Mouse (Mus musculus) thymus, postnatal 4 days (tissue): ENCODE results near the gene Gpd1.

Source experiments
- DNase-seq: peaks from one replicate; pipeline ENCODE4 v3.0.0; 2021

Gene Gpd1

GRCm38 (mm10) chr15:99701999-99702900 is 15.1 kb upstream of the Gpd1 start, which contains the start of gene Smarcd1:
TSS of gene Smarcd1 (plus strand) at chr15:99702129.
- DNase-seq: peak; percentile 97

- DNase-seq: no peak
Observed at GRCm38 (mm10) chr15:99703104-99703503, 14.2 kb upstream of the Gpd1 start.

- no peak for DNase-seq
Observed at GRCm38 (mm10) chr15:99703676-99704040, 13.7 kb upstream of the Gpd1 start.

DNA sequence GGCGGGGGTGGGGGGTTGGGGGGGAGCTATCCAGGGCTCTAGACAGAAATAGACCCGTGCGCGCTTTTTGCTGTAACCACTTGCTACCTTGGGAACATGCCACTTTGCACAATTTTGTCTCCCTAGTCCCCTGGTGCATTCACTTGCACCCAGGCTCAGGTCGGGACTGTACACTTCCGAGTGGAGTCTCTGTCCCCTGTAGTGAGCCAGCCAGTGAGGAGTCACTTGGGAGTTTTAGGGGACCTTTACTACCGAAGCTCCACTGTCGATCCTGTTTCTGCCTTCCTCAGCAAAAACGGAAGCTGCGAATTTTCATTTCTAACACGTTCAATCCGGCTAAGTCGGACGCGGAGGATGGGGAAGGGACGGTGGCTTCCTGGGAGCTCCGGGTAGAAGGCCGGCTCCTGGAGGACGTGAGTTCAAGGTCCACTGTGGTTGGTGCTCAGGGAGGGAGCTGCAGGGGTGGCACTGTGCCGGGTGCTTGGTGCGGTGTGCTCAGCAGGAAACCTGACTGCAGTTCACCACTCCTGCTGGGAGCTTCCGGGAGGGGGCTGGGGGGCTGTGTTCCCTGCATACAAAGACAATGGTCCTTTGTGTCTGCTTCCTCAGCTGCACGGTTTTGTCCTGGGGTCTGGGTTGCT is 13.2 kb upstream of the Gpd1 start:
- DNase-seq: no peak

GRCm38 (mm10) chr15:99704881-99705280 is 12.4 kb upstream of the Gpd1 start:
- no peak for DNase-seq

DNA sequence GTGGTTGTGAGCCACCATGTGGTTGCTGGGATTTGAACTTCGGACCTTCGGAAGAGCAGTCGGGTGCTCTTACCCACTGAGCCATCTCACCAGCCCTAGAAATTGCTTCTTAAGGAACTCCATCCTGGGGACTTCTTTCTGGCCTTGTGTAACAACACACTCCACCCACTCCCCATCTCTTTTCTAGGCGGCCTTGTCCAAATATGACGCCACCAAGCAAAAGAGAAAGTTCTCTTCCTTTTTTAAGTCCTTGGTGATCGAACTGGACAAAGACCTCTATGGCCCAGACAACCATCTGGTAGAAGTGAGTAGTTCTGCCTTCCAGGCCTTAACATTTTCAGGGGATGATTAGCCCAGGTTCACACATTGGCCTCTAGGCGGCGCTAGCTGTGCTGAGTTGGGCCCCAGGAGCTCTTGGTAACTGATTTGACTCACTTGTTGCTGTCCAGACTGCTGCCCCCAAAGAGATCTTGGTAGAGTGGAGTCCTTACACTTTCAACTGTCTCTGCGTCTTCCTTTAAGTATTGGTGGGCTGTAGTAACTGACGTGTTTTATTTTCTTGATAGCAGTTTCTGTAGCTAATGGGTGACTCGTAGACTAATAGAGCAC is 11.8 kb upstream of the Gpd1 start, which contains the start of gene Gm17349:
Gene Gm17349, minus strand, starts transcription at position 51 of the 609 bp plus-strand sequence.
- DNase-seq: peak; percentile 76

- no peak for DNase-seq
Observed at GRCm38 (mm10) chr15:99708176-99708575, 9.1 kb upstream of the Gpd1 start.

GRCm38 (mm10) chr15:99710221-99711190 is 6.8 kb upstream of the Gpd1 start:
- no peak for DNase-seq

DNA sequence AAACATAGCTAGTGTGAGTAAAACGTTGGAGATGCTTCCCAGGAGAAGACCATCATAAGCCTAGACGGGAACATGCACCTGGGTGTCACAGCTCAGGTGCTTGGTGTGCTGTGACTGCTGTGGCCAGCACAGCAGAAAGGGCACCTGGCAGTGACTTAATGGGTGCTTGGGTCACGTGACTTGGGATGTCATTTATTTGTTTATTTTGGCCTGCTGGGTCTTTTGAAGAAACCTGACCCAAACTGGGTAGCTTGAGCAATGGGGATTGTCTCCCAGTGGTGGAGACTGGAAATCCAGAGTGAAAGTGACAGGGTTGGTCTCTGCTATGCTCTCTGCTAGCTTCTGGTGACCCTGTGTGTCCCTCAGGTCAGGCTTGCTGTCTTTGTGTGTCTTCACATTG is 5.8 kb upstream of the Gpd1 start:
- no peak for DNase-seq

DNA sequence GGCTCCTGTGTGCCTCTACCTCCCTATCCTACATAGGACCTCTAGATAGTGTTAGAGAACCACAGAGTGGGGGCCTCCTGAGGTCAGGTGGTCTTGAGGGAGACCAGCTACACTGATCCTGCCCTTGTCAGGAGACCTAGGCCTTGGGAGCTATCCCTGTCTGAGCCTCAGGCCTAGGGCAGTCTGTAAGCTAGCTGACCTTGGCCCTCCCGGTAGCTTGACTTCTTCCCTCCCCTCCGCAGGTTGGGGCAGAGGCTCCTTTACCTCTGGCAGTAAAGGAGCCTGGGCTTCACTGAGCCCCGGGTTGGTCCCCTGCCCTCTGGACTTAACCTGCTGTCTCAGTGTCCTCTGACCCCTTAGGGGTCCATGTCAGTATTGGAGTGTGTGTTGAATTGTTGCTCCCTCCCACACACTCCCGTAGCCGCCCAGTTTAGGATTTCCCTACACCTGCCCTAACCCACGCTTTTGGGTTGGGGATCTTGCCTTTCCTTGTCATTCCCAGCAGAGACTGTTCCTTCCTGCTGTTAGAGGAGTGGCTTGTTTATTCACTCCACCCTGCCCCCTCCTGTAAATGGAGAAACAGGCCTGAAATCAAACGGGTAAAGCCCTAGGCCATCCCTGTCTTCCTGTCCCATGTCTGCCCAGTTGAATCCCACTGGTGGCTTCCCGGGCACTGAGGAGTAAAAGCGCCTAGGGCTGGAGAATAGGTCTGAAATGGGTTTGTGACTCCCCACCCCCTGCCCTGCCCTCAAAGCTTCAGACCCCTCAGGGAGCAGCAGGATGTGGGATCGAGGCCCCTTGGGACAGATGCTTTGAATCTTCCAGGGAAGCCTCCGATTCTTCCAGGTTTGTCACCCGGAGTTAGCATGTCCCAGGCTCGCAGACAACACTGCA is 4.4 kb upstream of the Gpd1 start:
- DNase-seq: no peak

- no peak for DNase-seq
Observed at GRCm38 (mm10) chr15:99713569-99713968, 3.7 kb upstream of the Gpd1 start.

GRCm38 (mm10) chr15:99714206-99714605 is 3.1 kb upstream of the Gpd1 start:
- DNase-seq: no peak

GRCm38 (mm10) chr15:99714858-99715257 is 2.5 kb upstream of the Gpd1 start:
- peak; percentile 78 for DNase-seq

- DNase-seq: no peak
Observed at GRCm38 (mm10) chr15:99715361-99715865, 1.9 kb upstream of the Gpd1 start.

DNA sequence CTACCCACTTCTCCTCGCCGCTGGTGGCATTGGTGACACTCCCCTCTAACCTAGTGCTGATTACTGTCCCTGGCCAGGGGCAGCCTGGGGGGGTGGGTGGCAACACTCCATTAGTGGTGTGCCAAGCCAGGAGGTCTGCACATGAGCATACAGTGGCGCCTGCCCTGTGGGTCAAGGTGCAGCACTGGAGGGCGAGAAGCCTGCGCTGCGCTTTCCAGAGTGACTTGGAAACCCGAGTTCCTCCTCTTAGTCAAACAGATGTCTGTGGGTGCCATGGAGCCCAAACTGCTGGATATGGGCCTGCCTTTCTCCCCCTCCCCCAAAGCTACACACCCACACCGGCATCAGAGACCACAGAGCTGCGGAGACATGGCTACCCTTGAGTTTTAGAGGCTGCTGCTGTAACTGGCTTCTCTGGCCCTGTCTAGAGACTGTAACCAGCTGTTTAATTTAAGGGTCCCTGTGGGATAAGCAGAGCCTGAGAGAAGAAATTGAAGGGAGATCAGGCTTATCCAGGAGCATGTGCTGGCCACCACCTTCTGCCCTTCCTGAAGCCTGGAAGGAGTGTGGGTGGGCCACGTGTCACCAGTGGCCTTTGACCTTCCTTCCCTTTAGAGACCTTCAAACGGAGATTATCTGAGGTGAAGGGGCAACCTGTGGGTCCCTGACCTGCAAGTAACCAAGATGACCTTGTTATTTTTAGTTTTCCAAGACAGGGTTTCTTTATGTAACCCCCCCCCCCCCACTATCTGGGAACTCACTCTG is 1.2 kb upstream of the Gpd1 start:
- no peak for DNase-seq

GRCm38 (mm10) chr15:99716814-99717213 is 501 bp upstream of the Gpd1 start:
- no peak for DNase-seq

GRCm38 (mm10) chr15:99718461-99719021 is 1.2 kb downstream of the Gpd1 start:
- DNase-seq: no peak

DNA sequence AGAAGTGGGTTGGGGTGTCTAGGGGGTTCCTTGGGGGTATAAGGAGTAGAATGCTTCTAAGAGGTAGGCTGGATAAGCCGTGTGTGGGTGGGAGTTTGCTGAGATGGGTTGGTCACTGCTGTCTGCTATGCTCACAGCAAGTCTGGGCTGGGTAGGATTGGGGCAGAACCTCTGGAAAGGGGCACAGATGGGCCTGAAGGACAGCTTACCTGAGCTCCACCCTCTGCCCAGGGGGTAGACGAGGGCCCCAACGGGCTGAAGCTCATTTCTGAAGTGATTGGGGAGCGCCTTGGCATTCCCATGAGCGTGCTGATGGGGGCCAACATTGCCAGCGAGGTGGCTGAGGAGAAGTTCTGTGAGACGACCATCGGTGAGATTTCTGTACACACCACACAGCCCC is 2.5 kb downstream of the Gpd1 start:
- DNase-seq: no peak

- DNase-seq: no peak
Observed at GRCm38 (mm10) chr15:99721921-99722743, 4.8 kb downstream of the Gpd1 start.
